31 mouse cellular contexts compared by ENCODE assay signal in the genomic region with DNA sequence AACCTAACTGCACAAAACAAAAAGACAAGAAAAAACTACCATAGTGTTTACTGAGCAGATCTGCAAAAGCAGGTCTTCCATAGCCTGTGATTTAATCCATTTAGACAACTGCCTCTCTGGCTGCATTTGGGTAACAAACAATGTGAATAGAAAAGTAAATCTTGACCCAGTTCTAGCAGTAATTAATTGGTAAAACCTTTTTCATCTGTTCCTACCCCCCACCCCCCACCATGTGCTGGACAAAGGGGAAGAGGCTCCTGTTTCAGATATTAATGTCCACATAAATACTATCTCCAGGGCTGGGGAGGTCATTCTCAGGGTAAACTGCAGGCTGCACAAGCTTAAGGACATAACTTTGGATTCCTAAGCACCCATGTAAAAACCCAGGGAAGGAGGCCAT.
"Had no signal": no experiment of that assay in that cellular context is flagged by ENCODE, and none has a peak within 500 bp of the region (broad histone marks: within the 10 kb centered on the region; RNA-seq: fewer than 3 reads in every experiment).

No protein-coding gene starts in this region.

- H3K9ac ChIP-seq: limb, embryonic 12.5 days; limb, embryonic 13.5 days; limb, embryonic 15.5 days; liver, embryonic 12.5 days; liver, embryonic 13.5 days; liver, embryonic 14.5 days; liver, embryonic 15.5 days; liver, postnatal 0 days; lung, embryonic 14.5 days; lung, embryonic 15.5 days; midbrain, embryonic 12.5 days; midbrain, embryonic 13.5 days; midbrain, embryonic 15.5 days had no signal

- H3K4me1 ChIP-seq: limb, embryonic 10.5 days; limb, embryonic 13.5 days; liver, embryonic 12.5 days; liver, embryonic 13.5 days; liver, embryonic 15.5 days; lung, embryonic 15.5 days; megakaryocyte, embryonic 14.5 days; midbrain, embryonic 15.5 days had no signal

- H3K36me3 ChIP-seq: limb, embryonic 10.5 days; limb, embryonic 12.5 days; limb, embryonic 13.5 days; limb, embryonic 15.5 days; liver, embryonic 12.5 days; liver, embryonic 13.5 days; liver, embryonic 15.5 days; lung, embryonic 15.5 days; midbrain, embryonic 12.5 days; midbrain, embryonic 13.5 days; midbrain, embryonic 15.5 days had no signal

- H3K9me3 ChIP-seq: limb, embryonic 10.5 days; limb, embryonic 12.5 days; limb, embryonic 13.5 days; limb, embryonic 15.5 days; liver, embryonic 12.5 days; liver, embryonic 13.5 days; liver, embryonic 15.5 days; lung, embryonic 15.5 days; megakaryocyte, embryonic 14.5 days; midbrain, embryonic 10.5 days; midbrain, embryonic 12.5 days; midbrain, embryonic 13.5 days; midbrain, embryonic 15.5 days had no signal

- H3K27me3 ChIP-seq: limb, embryonic 12.5 days; limb, embryonic 13.5 days; limb, embryonic 15.5 days; liver, embryonic 12.5 days; liver, embryonic 13.5 days; liver, embryonic 15.5 days; lung, embryonic 15.5 days; megakaryocyte, embryonic 14.5 days; midbrain, embryonic 12.5 days; midbrain, embryonic 13.5 days; midbrain, embryonic 15.5 days had no signal

- H3K27ac ChIP-seq: left cerebral cortex, adult 2 months; limb, embryonic 10.5 days; limb, embryonic 12.5 days; limb, embryonic 13.5 days; limb, embryonic 15.5 days; liver, embryonic 12.5 days; liver, embryonic 13.5 days; liver, embryonic 14.5 days; liver, embryonic 15.5 days; lung, embryonic 15.5 days; macrophage; midbrain, embryonic 10.5 days; midbrain, embryonic 12.5 days; midbrain, embryonic 13.5 days; midbrain, embryonic 15.5 days had no signal

- H3K4me3 ChIP-seq: left cerebral cortex, adult 2 months; limb, embryonic 10.5 days; limb, embryonic 12.5 days; limb, embryonic 13.5 days; limb, embryonic 15.5 days; liver, embryonic 12.5 days; liver, embryonic 13.5 days; liver, embryonic 15.5 days; lung, embryonic 15.5 days; megakaryocyte, embryonic 14.5 days; midbrain, embryonic 10.5 days; midbrain, embryonic 12.5 days; midbrain, embryonic 13.5 days; midbrain, embryonic 15.5 days; myocyte had no signal

- H3K4me2 ChIP-seq: limb, embryonic 12.5 days; limb, embryonic 13.5 days; limb, embryonic 15.5 days; liver, embryonic 11.5 days; liver, embryonic 12.5 days; liver, embryonic 13.5 days; liver, embryonic 15.5 days; lung, embryonic 14.5 days; lung, embryonic 15.5 days; midbrain, embryonic 11.5 days; midbrain, embryonic 12.5 days; midbrain, embryonic 13.5 days; midbrain, embryonic 15.5 days had no signal

- ATAC-seq: liver, embryonic 12.5 days; liver, postnatal 0 days; lung, postnatal 0 days; midbrain, embryonic 13.5 days; midbrain, embryonic 15.5 days; midbrain, embryonic 16.5 days had no signal

- DNase-seq: left cerebral cortex, postnatal 4 days; liver, embryonic 13.5 days; liver, postnatal 0 days; lung, adult 18-20 months; lung, adult 2 months; lung, embryonic 14.5 days; lung, postnatal 10 days; lung, postnatal 14 days; lung, postnatal 36 days; lung, postnatal 4 days; midbrain, embryonic 14.5 days had no signal
